Mouse (Mus musculus) brain, embryonic 14.5 days (tissue): ENCODE measurements at regions not wholly inside any gene's neighbourhood (a gene's known extent, or its start where the extent isn't known, plus 50 kb on each side); places are given as distances from the start of the nearest gene placed in this dataset.

ENCODE experiments used
- CTCF ChIP-seq: fragments of 200-500 bp; IDR thresholded peaks from 2 replicates; pipeline ENCODE4 v1.5.1; 2012; ENCODE audit warnings: inconsistent platforms, mild to moderate bottlenecking, moderate library complexity, borderline replicate concordance; ENCODE audit not compliant: insufficient read depth, insufficient read length; ENCODE audit errors: extremely low read depth
- POLR2A ChIP-seq: fragments of 200-500 bp; IDR thresholded peaks from 2 replicates; pipeline ENCODE4 v1.6.1; 2012; ENCODE audit warnings: mild to moderate bottlenecking, inconsistent platforms, borderline replicate concordance; ENCODE audit not compliant: poor library complexity, insufficient read depth, insufficient read length, severe bottlenecking; ENCODE audit errors: extremely low read depth

DNA sequence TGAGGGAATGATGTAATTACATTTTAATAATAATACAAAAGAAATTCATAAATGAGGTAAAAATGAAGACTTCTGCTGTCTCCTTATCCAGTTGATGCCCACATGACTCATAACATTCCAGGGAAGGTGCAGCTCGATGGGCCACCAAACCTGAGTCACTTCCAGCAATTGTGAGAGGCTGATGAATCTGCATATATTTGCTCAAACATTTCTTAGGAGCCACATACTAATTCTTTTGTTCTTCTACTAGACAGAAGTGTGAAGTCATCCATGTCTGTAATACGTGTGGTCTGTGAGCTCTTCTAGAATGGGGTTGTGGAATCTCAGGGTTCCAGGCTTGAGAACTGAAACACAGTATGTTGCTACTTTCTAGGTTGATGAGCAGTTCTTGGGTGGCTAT, 180.1 kb upstream of the Egfl6 start:
- no peak for TF ChIP-seq CTCF
- TF ChIP-seq POLR2A, result no peak
